Mouse (Mus musculus): ENCODE measurements around the gene Rbm20.

DNA sequence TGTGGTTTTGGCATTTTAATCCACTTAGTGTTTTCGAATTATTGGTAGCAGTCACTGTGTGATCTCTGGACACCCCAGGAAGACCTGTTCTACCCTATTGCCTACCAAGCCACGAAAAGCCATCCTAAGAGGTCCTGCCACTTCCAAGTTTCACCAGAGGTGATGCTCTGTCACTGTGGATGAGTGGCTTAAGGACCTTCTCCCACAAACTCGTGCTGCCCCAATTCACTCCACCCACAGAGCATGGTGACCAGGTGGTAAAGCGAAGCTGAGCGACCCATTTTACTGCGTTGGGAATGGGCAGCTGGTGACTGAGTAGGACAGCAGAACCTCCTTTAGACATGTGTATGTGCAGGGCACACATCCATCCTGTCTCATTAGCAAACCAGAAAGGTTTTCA, 27.7 kb upstream of the Rbm20 start:
- TF ChIP-seq CTCF (IDR thresholded peaks at IDR 0.05; ENCODE audit: low read depth) (0 out of 2 replicates have a peak, but pooled peaks have one; percentile 3), EP300 (IDR thresholded peaks at IDR 0.05; ENCODE audit: low read depth) (no peak)
